Mouse (Mus musculus) cerebellum, adult 9-10 months (tissue): ENCODE data around the gene Gpr33.

Source experiments
- DNase-seq: peaks from one replicate; pipeline ENCODE4 v3.0.0; 2022

Gene Gpr33

GRCm38 (mm10) chr12:51983625-51984024, 44.2 kb downstream of the Gpr33 start:
- DNase-seq = no peak

DNA sequence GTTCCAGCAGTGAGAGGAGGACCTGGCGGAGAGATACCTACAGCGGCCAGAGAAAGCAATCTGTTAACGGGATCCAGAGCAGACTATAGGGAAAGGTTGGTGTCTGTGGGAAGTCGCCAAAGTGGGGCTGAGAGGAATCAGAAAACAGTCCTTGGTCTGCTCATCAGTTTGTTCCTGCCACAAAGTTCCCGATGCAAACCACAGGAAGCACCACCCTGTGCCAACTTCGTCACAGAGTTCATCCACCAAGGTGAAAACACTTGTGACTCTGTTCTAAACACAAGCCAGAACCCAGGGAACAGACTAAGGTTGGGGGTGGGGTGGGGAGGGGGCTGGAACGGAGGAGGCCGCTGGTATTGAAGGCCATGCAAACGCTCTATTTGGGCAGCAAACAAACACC, 51.3 kb downstream of the Gpr33 start:
- peak; percentile 35 for DNase-seq

DNA sequence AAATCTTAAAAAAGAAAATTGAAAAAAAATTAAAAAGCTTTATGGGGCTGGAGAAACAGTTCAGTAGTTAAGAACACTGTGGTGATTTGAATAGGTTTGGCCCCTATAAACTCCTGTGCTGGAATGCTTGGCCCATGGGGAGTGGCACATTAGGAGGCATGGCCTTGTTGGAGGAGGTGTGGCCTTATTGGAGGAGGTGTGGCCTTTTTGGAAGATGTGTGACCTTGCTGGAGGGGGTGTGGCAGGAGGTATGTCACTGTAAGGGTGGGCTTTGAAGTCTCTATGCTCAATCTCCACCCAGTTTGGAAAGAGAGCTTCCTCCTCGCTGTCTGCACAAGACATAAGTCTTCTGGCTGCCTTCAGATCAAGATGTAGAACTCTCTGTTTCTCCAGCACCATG, 53.5 kb downstream of the Gpr33 start:
- DNase-seq = no peak
